Mouse (Mus musculus) lung, adult 2 months (tissue): ENCODE results near the gene Pycr2. TPM values are rescaled to one million over a fixed set of nuclear protein-coding genes. Genes with fewer than 3 reads are reported as not detected.

Source experiments
- DNase-seq: peaks from one replicate; pipeline ENCODE4 v3.0.0; 2022
- H3K4me1 ChIP-seq: fragments of 200-500 bp; 2 replicates; pipeline ENCODE4 v1.6.1; 2011; ENCODE audit warnings: low read length; ENCODE audit not compliant: control insufficient read depth, insufficient read depth
- H3K4me3 ChIP-seq: fragments of 200-500 bp; replicated peaks from 2 replicates; pipeline ENCODE3; 2011; ENCODE audit warnings: low read depth, mild to moderate bottlenecking, control low read depth, low read length; ENCODE audit errors: extremely low read depth
- CTCF ChIP-seq: fragments of 200-500 bp; IDR thresholded peaks from 2 replicates; pipeline ENCODE4 v1.5.1; 2011; ENCODE audit warnings: mild to moderate bottlenecking, low read length, control low read depth; ENCODE audit not compliant: insufficient read depth
- POLR2A ChIP-seq: fragments of 200-500 bp; IDR thresholded peaks from 2 replicates; pipeline ENCODE4 v1.6.1; 2011; ENCODE audit warnings: low read depth, mild to moderate bottlenecking, control low read depth, low read length, borderline replicate concordance; ENCODE audit errors: extremely low read depth
- WGBS: fragments of 180-500 bp; shearing (Covaris S2); methylation state at CpG from one replicate; pipeline ENCODE4 v1.1.7; 2018; 5-methylcytosine and 5-hydroxymethylcytosine counted together
- polyA plus RNA-seq: library from polyadenylated mRNA; depleted of rRNA; stranded (reverse); fragments of >200 nt; gene quantifications from 2 replicates; pipeline ENCODE4 v1.2.3, GENCODE M21; 2012; rRNA removed

The Pycr2 gene
- polyA plus RNA-seq, 1 experiment = 36.7 TPM

GRCm38 (mm10) chr1:180943896-180944295 lies 39.8 kb downstream of the Pycr2 start:
- no peak for DNase-seq
- WGBS = 48% methylated on average over 1 of the region's 1 CpGs
- H3K4me1 ChIP-seq = peaks cover 29% of the 10 kb centered on the region
- TF ChIP-seq CTCF = no peak
- TF ChIP-seq POLR2A = no peak
- H3K4me3 ChIP-seq = no peak overlapping the region

DNA sequence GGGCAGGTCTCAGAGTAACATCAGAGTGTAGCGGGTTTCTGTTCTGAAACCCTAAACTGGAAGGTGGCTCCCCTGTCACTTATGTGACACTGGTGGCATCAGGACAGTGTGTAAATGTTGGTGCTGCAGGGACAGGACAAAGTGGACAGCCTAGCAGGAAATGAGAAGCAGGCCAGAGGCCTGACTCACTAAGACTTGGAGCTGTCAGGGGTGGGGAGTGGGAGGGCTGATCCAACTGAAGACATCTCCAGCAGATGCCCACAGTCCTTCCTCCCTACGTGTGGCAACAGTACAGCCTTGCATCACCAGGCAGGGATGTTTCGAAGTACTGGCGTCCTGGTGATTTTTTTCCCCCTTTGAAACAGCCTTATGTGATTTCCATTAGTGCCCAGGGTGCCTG lies 40.5 kb downstream of the Pycr2 start:
- Histone ChIP-seq H3K4me3 (no peak overlapping the region), H3K4me1 (peaks cover 29% of the 10 kb centered on the region)
- no peak for DNase-seq
- TF ChIP-seq POLR2A (no peak), CTCF (no peak)
- WGBS = 50% methylated on average over 4 of the region's 4 CpGs

GRCm38 (mm10) chr1:180945001-180945980 lies 41.2 kb downstream of the Pycr2 start:
- peaks cover 29% of the 10 kb centered on the region for H3K4me1 ChIP-seq
- no peak for TF ChIP-seq CTCF
- TF ChIP-seq POLR2A = no peak
- DNase-seq = no peak
- no peak overlapping the region for H3K4me3 ChIP-seq
- WGBS = 22% methylated on average over 20 of the region's 20 CpGs

GRCm38 (mm10) chr1:180946448-180946847 lies 42.4 kb downstream of the Pycr2 start:
- DNase-seq = no peak
- 40% methylated on average over 6 of the region's 6 CpGs for WGBS
- Histone ChIP-seq H3K4me1 (peaks cover 26% of the 10 kb centered on the region), H3K4me3 (no peak overlapping the region)
- TF ChIP-seq CTCF = no peak
- TF ChIP-seq POLR2A = no peak

GRCm38 (mm10) chr1:180952085-180952746 lies 48.1 kb downstream of the Pycr2 start:
- Histone ChIP-seq H3K4me3 (no peak overlapping the region), H3K4me1 (no peaks in the 10 kb centered on the region)
- TF ChIP-seq POLR2A (no peak), CTCF (no peak)
- DNase-seq = no peak
- WGBS = 58% methylated on average over 6 of the region's 6 CpGs

GRCm38 (mm10) chr1:180952808-180953207 lies 48.7 kb downstream of the Pycr2 start:
- TF ChIP-seq POLR2A (no peak), CTCF (no peak)
- WGBS = 72% methylated on average over 5 of the region's 5 CpGs
- peaks cover 3% of the 10 kb centered on the region; the same call in 1 of the 2 replicates for H3K4me1 ChIP-seq
- no peak overlapping the region for H3K4me3 ChIP-seq
- DNase-seq = no peak

GRCm38 (mm10) chr1:180956401-180956800 lies 52.3 kb downstream of the Pycr2 start:
- TF ChIP-seq POLR2A = no peak
- no peak for TF ChIP-seq CTCF
- WGBS = 91% methylated on average over 8 of the region's 8 CpGs
- no peak for DNase-seq
- Histone ChIP-seq H3K4me1 (peaks cover 5% of the 10 kb centered on the region; the same call in 1 of the 2 replicates), H3K4me3 (no peak overlapping the region)

DNA sequence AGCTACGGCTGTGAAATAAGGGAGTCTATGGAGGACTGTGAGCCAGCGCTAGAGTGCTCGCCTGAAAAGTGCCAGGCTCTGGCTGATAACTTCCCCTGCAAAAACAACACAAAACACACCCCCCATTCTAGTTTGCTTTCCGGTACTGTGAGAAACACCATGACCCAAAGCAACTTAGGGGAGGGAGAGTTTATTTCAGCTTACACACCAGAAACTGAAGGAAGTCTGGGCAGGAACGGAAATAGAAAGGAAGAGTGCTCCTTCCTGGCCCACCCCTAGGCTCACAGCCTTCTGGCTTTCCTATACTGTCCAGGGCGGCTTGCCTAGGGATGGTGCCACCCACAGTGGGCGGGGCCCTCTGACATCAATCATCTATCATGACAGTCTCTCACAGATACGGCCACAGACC lies 52.9 kb downstream of the Pycr2 start:
- TF ChIP-seq POLR2A = no peak
- no peak for TF ChIP-seq CTCF
- 56% methylated on average over 8 of the region's 8 CpGs for WGBS
- H3K4me1 ChIP-seq = peaks cover 5% of the 10 kb centered on the region; the same call in 1 of the 2 replicates
- no peak for DNase-seq
- no peak overlapping the region for H3K4me3 ChIP-seq

Other genes starting within 250 kb of the Pycr2 start
- not detected in 2 replicates for gene Mixl1, start 207.3 kb upstream of the Pycr2 start, polyA plus RNA-seq
- gene Acbd3, start 178.2 kb upstream of the Pycr2 start, polyA plus RNA-seq = 12.2 and 15.0 TPM in 2 replicates
- gene H3f3a, start 90.3 kb upstream of the Pycr2 start, polyA plus RNA-seq = 282 and 339 TPM in 2 replicates
- 8.7 and 11.1 TPM in 2 replicates for gene Sde2, start 53.2 kb upstream of the Pycr2 start, polyA plus RNA-seq
- 0.07 TPM in 1 of 2 replicates, not detected in the other for gene Lefty2, start 11.2 kb upstream of the Pycr2 start, polyA plus RNA-seq
- 11.4 and 11.5 TPM in 2 replicates for gene Lefty1, start 30.7 kb downstream of the Pycr2 start, polyA plus RNA-seq
- gene Tmem63a, start 38.1 kb downstream of the Pycr2 start, polyA plus RNA-seq = 70.4 and 81.7 TPM in 2 replicates
- 116 and 142 TPM in 2 replicates for gene Ephx1, start 116.6 kb downstream of the Pycr2 start, polyA plus RNA-seq
- gene 9130409I23Rik, start 146.9 kb downstream of the Pycr2 start, polyA plus RNA-seq = not detected in 2 replicates
- 5.7 and 7.4 TPM in 2 replicates for gene Nvl, start 239.9 kb downstream of the Pycr2 start, polyA plus RNA-seq
- gene Cnih4, start 240.4 kb downstream of the Pycr2 start, polyA plus RNA-seq = 10.0 and 11.4 TPM in 2 replicates